Mouse (Mus musculus) liver, embryonic 15.5 days (tissue): Measurements from ENCODE around the gene Dact3. TPM values are rescaled to one million over a fixed set of nuclear protein-coding genes. Genes with fewer than 3 reads are reported as not detected.

Experiments
- ATAC-seq: fragments of 200-750 bp; cut with Nextera tagmentation; 2 replicates; pipeline ENCODE4 v1.8.0; 2017; ENCODE audit warnings: moderate number of reproducible peaks, mild to moderate bottlenecking, moderate library complexity; ENCODE audit not compliant: insufficient read depth
- H3K27ac ChIP-seq: fragments of 300-500 bp; sonication (generic); replicated peaks from 2 replicates; pipeline ENCODE4 v1.5.1; 2015; ENCODE audit warnings: mild to moderate bottlenecking, inconsistent platforms
- H3K27me3 ChIP-seq: fragments of 300-500 bp; sonication (generic); 2 replicates; pipeline ENCODE4 v1.6.1; 2015; ENCODE audit warnings: mild to moderate bottlenecking, inconsistent platforms
- H3K36me3 ChIP-seq: fragments of 300-500 bp; sonication (generic); replicated peaks from 2 replicates; pipeline ENCODE4 v1.6.1; 2015; ENCODE audit warnings: moderate library complexity, mild to moderate bottlenecking, inconsistent platforms
- H3K4me1 ChIP-seq: fragments of 300-500 bp; sonication (generic); replicated peaks from 2 replicates; pipeline ENCODE4 v1.6.1; 2015; ENCODE audit warnings: inconsistent platforms
- H3K4me2 ChIP-seq: fragments of 300-500 bp; sonication (generic); 2 replicates; pipeline ENCODE4 v1.6.1; 2015; ENCODE audit warnings: moderate library complexity, mild to moderate bottlenecking, inconsistent platforms
- H3K4me3 ChIP-seq: fragments of 300-500 bp; sonication (generic); replicated peaks from 2 replicates; pipeline ENCODE4 v1.5.1; 2015; ENCODE audit warnings: mild to moderate bottlenecking, inconsistent platforms
- H3K9ac ChIP-seq: fragments of 300-500 bp; sonication (generic); 2 replicates; pipeline ENCODE4 v1.6.1; 2015; ENCODE audit warnings: moderate library complexity, mild to moderate bottlenecking, inconsistent platforms
- H3K9me3 ChIP-seq: fragments of 300-500 bp; sonication (generic); replicated peaks from 2 replicates; pipeline ENCODE4 v1.6.1; 2016; ENCODE audit warnings: inconsistent platforms
- whole genome bisulfite sequencing: fragments of 180-500 bp; shearing (Covaris S2); methylation state at CpG from one replicate; pipeline ENCODE4 v1.1.7; 2015; ENCODE audit warnings: mixed read lengths; ENCODE audit not compliant: insufficient replicate concordance; 5-methylcytosine and 5-hydroxymethylcytosine counted together
- polyA plus RNA-seq: library from polyadenylated mRNA; unstranded; fragments of >200 nt; fragmentation: Nextera tagmentation; extraction: Ambion mirVana; gene quantifications from 2 replicates; pipeline ENCODE4 v1.2.1, GENCODE M21; 2015

Gene Dact3
- polyA plus RNA-seq, 1 experiment from 2014 or later: 0.14 TPM

DNA sequence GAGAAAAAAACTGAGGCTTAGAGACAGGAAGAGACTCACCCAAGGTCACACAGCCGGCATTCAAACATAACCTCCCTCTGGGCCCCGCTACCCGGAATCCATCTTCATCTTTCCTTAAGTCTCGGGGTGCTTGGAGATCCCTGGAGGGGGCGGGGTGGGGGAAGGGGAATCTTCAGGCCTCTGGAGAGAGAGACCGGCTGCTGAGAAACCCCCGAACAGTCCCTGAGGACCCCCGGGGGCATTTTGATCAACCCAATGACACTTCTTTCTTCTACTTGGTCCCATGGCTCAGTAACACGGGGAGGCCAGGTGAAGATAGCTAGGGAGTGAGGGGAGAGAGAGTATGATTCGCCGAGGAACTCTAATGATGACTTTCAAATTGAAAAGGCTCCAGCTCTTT, 889 bp downstream of the Dact3 start:
- Histone ChIP-seq H3K9me3 (no peaks in the 10 kb centered on the region), H3K4me3 (peak overlapping the region; percentile 62; the same call in 1 of the 2 replicates), H3K4me1 (peaks cover 36% of the 10 kb centered on the region), H3K27ac (no peak overlapping the region), H3K9ac (no peak overlapping the region), H3K4me2 (peak overlapping the region; percentile 93), H3K36me3 (no peaks in the 10 kb centered on the region), H3K27me3 (peaks cover 39% of the 10 kb centered on the region)
- WGBS: 19% methylated on average over 11 of the region's 11 CpGs
- no peak for ATAC-seq

DNA sequence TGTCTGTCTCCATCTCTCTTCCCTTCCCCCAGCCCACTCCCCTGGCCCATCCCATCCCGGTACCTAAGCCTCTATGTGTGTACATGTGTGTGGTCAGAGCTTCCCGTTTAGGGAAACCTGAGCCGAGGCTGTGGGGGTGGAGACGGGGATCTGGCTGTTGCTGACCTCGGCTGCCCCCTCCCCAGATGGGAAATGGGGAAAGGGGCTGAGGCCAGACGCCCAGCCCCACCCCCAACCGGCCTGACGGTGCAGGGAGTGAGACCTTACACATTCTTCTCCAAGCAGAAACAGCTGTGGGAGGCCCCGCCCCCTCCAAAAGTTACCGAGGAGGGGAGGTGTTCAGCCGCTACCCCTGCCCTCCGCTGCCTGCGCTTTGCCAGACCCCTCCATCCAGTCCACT, 1.5 kb downstream of the Dact3 start:
- Histone ChIP-seq H3K27ac (no peak overlapping the region), H3K9ac (no peak overlapping the region), H3K4me3 (no peak overlapping the region), H3K27me3 (peaks cover 43% of the 10 kb centered on the region), H3K4me2 (0 out of 2 replicates have a peak overlapping the region, but pooled peaks have one; percentile 93), H3K4me1 (peaks cover 36% of the 10 kb centered on the region), H3K9me3 (no peaks in the 10 kb centered on the region), H3K36me3 (no peaks in the 10 kb centered on the region)
- 16% methylated on average over 13 of the region's 13 CpGs for WGBS
- ATAC-seq: no peak

DNA sequence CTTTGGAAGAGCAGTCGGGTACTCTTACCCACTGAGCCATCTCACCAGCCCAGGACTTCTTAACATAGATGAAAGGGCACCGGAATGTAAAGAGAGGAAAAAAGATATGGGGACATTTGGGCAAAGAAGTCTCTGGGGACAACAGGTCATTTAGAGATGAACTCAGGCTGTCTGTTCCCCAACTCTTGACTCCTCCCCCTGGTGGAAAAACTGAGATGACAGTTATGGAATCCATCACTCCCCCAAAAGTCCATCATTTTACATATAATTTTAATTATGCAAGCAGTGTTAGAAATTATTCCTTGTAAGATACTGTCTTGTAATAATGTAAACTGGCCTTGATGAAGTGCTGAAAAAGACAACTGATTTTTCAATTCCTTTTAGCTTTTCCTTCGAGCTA, 2.6 kb downstream of the Dact3 start:
- H3K9me3 ChIP-seq: no peaks in the 10 kb centered on the region
- H3K4me1 ChIP-seq: peaks cover 36% of the 10 kb centered on the region
- H3K4me3 ChIP-seq: no peak overlapping the region
- 57% methylated on average over 3 of the region's 3 CpGs for WGBS
- no peak overlapping the region for H3K4me2 ChIP-seq
- no peak overlapping the region for H3K9ac ChIP-seq
- H3K27me3 ChIP-seq: peaks cover 54% of the 10 kb centered on the region
- no peak for ATAC-seq
- H3K36me3 ChIP-seq: no peaks in the 10 kb centered on the region
- no peak overlapping the region for H3K27ac ChIP-seq

DNA sequence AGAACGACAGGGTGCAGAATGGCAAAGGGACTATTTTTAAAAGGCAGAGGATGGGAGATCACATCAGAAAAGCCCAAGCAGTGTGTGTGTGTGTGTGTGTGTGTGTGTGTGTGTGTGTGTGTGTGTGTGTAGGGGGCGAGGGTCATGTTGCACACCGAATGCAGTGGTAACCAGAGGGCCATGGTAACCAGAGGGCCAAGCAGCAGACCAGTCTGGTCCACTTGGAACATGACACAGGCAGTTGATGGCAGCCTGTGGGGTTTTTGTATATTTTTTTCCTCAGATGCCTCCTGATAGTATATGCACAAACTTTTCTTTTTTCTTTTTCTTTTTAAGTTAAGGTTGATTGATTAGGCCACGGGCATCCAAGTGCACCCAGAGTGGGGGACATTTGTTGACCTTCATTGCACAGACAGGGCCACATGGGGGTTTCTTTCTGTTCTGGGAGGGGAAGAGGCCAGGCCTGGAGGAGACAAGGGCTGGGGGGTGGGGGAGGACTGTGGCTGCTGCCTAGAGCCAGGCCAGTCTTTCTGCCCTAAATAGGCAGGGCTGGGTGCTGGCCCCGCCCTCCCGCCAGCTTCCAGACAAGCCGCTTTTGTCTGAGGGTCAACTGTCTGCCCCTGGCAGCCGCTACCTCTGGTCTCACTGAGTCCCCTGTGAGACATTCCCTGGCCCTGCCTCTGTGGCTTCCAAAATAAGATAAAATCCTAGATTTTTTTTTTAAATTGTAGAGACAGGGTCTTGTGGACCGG, 4.9 kb downstream of the Dact3 start:
- Histone ChIP-seq H3K9me3 (no peaks in the 10 kb centered on the region), H3K9ac (no peak overlapping the region), H3K4me1 (peaks cover 27% of the 10 kb centered on the region), H3K4me2 (no peak overlapping the region), H3K27ac (no peak overlapping the region), H3K36me3 (no peaks in the 10 kb centered on the region), H3K27me3 (peaks cover 77% of the 10 kb centered on the region), H3K4me3 (no peak overlapping the region)
- WGBS: 31% methylated on average over 9 of the region's 9 CpGs
- no peak for ATAC-seq

DNA sequence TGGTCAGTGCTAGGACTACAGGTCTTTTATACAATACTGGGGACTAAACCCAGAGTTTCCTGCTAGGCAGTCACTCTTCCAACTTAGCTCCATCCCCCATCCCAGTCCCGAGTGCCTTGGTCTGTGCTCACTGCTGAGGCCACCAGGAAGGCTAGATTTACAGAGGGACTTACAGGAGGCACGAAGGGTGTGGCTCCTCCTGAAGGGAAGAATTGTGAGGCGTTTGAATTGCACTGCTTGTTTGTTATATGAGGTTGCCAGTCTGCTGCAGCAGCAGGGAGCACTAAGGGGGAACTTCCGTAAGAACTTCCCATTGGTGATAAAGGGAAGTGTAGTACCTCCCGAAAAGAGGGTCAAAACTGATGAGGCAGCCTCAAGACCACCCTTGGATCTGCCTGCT, 5.5 kb downstream of the Dact3 start:
- 14% methylated on average over 5 of the region's 5 CpGs for WGBS
- no peak overlapping the region for H3K27ac ChIP-seq
- peaks cover 78% of the 10 kb centered on the region for H3K27me3 ChIP-seq
- no peak overlapping the region for H3K4me3 ChIP-seq
- no peak overlapping the region for H3K9ac ChIP-seq
- H3K9me3 ChIP-seq: peaks cover 6% of the 10 kb centered on the region
- H3K4me1 ChIP-seq: peaks cover 28% of the 10 kb centered on the region
- ATAC-seq: no peak
- no peak overlapping the region for H3K4me2 ChIP-seq
- H3K36me3 ChIP-seq: 0 out of 2 replicates have a peak, but pooled peaks cover 2% of the 10 kb centered on the region

DNA sequence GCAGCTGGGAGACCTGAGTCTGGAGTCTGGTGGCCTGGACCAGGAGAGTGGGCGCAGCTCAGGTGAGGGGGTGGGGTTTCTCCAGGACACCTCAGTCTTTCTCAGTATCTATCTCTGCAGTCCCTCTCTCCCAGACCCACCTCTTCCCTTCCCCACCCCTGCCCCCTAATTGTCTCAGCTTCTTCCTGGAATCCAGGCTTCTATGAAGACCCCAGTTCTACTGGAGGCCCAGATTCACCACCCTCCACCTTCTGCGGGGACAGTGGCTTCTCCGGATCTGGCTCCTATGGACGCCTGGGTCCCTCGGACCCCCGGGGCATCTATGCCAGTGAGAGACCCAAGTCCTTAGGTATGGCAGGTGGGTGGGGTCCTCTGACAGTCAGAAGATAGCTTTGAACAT, 8.0 kb downstream of the Dact3 start:
- Histone ChIP-seq H3K27ac (no peak overlapping the region), H3K4me1 (peaks cover 17% of the 10 kb centered on the region), H3K4me3 (no peak overlapping the region), H3K4me2 (no peak overlapping the region), H3K36me3 (0 out of 2 replicates have a peak, but pooled peaks cover 6% of the 10 kb centered on the region), H3K27me3 (peaks cover 86% of the 10 kb centered on the region), H3K9me3 (peaks cover 14% of the 10 kb centered on the region), H3K9ac (no peak overlapping the region)
- WGBS: 71% methylated on average over 6 of the region's 6 CpGs
- ATAC-seq: no peak

DNA sequence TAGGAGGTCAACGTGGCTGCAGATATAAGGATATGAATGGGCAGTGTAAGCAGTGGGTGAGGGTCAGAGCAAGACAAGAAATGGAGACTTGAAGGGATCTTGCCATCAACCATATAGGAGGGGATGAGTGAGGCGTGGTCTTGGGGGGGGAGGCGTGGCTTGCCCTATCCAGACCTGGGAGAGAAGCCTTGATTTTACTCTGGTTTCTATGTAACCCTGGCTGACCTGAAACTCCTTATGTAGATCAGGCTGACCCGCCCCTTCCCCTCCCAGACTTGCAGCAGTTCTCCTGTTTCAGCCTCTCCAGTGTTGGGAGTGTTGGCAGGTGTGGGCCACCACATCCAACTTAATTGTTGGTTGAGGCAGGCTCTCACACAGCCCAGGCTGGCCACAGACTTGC, 9.2 kb downstream of the Dact3 start:
- Histone ChIP-seq H3K9me3 (peaks cover 14% of the 10 kb centered on the region), H3K27ac (no peak overlapping the region), H3K4me1 (peaks cover 17% of the 10 kb centered on the region), H3K36me3 (0 out of 2 replicates have a peak, but pooled peaks cover 6% of the 10 kb centered on the region), H3K27me3 (peaks cover 93% of the 10 kb centered on the region), H3K9ac (no peak overlapping the region), H3K4me2 (no peak overlapping the region), H3K4me3 (no peak overlapping the region)
- ATAC-seq: no peak
- 38% methylated on average over 4 of the region's 4 CpGs for WGBS

DNA sequence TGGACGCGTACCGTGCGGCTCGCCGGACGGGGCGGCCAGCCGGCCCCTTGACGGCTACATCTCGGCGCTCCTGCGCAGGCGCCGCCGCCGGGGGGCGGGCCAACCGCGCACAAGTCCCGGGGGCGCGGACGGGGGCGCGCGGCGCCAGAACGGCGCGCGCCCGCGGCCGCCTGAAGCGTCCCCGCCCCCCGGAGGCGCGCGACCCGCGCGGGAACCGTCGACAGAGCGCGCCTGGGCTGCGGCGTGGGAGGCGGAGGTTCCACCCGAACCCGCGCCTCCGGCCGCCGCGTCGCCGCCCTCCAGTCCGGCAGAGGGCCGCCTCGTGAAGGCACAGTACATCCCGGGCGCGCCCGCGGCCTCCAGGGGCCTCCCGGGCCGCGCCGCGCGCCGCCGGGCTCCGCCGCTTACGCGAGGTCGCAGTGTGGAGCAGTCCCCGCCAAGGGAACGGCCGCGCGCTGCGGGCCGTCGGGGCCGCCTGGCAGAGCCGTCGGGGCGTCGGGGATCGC, 10.2 kb downstream of the Dact3 start:
- H3K4me3 ChIP-seq: peak overlapping the region; percentile 36
- H3K4me2 ChIP-seq: peak overlapping the region; percentile 48
- H3K27me3 ChIP-seq: peaks cover 98% of the 10 kb centered on the region
- 0 out of 2 replicates have a peak, but pooled peaks cover 6% of the 10 kb centered on the region for H3K36me3 ChIP-seq
- peak; percentile 5; the same call in 1 of the 2 replicates for ATAC-seq
- 12% methylated on average over 82 of the region's 95 CpGs for WGBS
- H3K4me1 ChIP-seq: peaks cover 12% of the 10 kb centered on the region
- H3K27ac ChIP-seq: no peak overlapping the region
- no peak overlapping the region for H3K9ac ChIP-seq
- H3K9me3 ChIP-seq: peaks cover 14% of the 10 kb centered on the region

DNA sequence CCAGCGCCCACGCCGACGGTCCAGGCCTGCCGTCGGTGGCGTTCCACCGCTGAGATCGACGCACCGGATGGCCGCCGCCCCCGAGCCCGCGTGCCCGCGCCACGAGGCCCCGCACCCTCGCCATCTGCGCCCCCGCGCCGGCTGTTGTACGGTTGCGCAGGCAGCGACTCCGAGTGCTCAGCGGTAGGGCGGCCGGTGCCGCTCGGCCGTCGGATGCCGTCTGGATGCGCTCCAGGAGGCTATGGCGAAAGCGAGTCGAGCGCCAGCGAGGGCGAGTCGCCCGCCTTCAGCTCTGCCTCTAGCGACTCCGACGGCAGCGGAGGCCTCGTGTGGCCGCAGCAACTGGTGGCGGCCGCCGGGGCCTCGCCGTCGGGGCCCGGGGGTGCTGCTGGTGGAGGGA, 10.8 kb downstream of the Dact3 start:
- peaks cover 99% of the 10 kb centered on the region for H3K27me3 ChIP-seq

DNA sequence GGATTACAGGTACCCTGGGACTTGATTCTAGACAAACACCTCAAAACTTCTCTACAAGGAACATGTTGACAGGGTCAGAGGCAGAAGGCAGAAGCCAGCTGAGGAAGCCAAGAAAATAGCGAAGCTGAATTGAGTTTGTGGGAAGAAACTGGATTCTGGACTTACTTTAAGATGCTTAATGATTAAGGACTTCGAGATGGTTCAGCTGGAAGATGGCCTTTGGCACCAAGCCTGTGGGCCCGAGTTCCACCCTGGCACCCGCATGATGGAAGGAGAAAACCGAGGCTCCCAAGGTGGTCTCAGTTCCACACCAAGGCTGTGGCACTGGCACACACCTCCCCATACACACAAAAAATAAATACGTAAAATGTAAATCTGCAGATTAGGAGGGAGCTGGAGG, 15.4 kb downstream of the Dact3 start:
- H3K36me3 ChIP-seq: 0 out of 2 replicates have a peak, but pooled peaks cover 4% of the 10 kb centered on the region
- no peak overlapping the region for H3K27ac ChIP-seq
- H3K4me1 ChIP-seq: peaks cover 25% of the 10 kb centered on the region
- peaks cover 100% of the 10 kb centered on the region for H3K27me3 ChIP-seq
- 53% methylated on average over 6 of the region's 6 CpGs for WGBS
- peaks cover 9% of the 10 kb centered on the region for H3K9me3 ChIP-seq
- H3K4me3 ChIP-seq: no peak overlapping the region
- ATAC-seq: no peak
- no peak overlapping the region for H3K9ac ChIP-seq
- H3K4me2 ChIP-seq: no peak overlapping the region

More for the DNA sequence above, 10.8 kb downstream of the Dact3 start:
- 0 out of 2 replicates have a peak, but pooled peaks cover 6% of the 10 kb centered on the region for H3K36me3 ChIP-seq
- H3K4me3 ChIP-seq: peak overlapping the region; percentile 36; the same call in 1 of the 2 replicates
- no peak overlapping the region for H3K9ac ChIP-seq
- H3K9me3 ChIP-seq: peaks cover 14% of the 10 kb centered on the region
- no peak for ATAC-seq
- no peak overlapping the region for H3K4me2 ChIP-seq
- no peak overlapping the region for H3K27ac ChIP-seq
- H3K4me1 ChIP-seq: peaks cover 9% of the 10 kb centered on the region
- WGBS: 42% methylated on average over 58 of the region's 59 CpGs

DNA sequence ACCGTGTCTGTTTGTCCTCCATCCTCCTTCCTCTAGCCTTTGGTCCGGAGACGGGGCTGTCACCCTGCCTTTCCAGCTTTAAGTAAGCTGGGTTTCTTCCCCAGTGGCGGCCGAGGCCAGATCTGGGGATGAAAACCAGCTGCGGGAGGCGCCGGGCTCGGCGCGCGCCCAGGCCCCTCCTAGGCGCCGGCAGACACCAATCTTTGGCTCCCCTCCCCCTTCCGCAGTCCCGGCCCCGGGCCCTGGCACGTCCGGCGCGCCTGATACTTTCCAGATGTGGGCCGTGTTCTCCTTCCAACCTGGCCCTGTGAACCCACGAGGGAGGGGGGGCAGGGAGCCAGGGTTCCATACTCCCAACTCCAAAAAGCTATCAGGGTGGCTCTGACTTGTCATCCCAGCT, 15.8 kb downstream of the Dact3 start:
- H3K27me3 ChIP-seq: peaks cover 97% of the 10 kb centered on the region
- H3K4me1 ChIP-seq: peaks cover 25% of the 10 kb centered on the region
- H3K36me3 ChIP-seq: no peaks in the 10 kb centered on the region
- H3K27ac ChIP-seq: no peak overlapping the region
- no peak for ATAC-seq
- 3% methylated on average over 23 of the region's 23 CpGs for WGBS
- H3K4me3 ChIP-seq: no peak overlapping the region
- H3K4me2 ChIP-seq: 0 out of 2 replicates have a peak overlapping the region, but pooled peaks have one; percentile 75
- H3K9me3 ChIP-seq: peaks cover 5% of the 10 kb centered on the region
- no peak overlapping the region for H3K9ac ChIP-seq
